Mouse (Mus musculus) bone marrow macrophage, adult 2 months (primary cell): ENCODE measurements around the gene Txndc2.

ENCODE experiments used
- CTCF ChIP-seq: IDR thresholded peaks from 2 replicates; pipeline ENCODE4 v1.5.1; 2012; ENCODE audit warnings: low read depth, mild to moderate bottlenecking, low read length, moderate library complexity
- POLR2A ChIP-seq: IDR thresholded peaks from 2 replicates; pipeline ENCODE4 v1.6.1; 2012; ENCODE audit warnings: mild to moderate bottlenecking, low read depth, low read length, borderline replicate concordance

DNA sequence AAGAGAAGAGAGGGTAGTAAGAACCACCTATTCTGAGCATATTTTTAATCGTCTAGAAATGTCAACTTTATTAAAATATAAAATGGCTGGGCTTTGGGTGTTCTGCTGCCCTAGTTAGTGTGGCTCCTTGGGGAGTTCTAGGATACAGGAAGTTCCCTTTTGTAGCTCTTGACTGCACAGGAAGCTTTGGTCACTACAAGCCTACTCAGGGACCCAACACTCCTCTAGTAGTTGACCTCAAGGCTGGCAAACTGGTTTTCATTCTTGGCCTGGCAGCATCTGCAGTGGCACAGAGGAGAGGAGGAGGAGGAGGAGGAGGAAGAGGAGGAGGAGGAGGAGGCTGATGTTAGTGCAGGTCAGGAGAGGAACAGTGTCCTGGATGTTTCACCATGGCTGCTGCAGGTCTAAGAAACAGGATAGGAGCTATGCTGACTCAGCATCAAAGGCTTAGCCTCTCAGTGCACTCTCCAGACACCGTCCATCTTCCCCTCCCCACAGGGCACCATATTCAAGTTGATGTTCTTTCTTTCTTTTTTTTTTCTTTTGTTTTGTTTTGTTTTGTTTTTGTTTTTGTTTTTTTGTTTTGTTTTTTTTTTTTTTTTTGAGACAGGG lies 38.9 kb upstream of the Txndc2 start:
- TF ChIP-seq POLR2A: no peak
- no peak for TF ChIP-seq CTCF
